15 mouse cellular contexts compared by ENCODE assay signal in the genomic region with DNA sequence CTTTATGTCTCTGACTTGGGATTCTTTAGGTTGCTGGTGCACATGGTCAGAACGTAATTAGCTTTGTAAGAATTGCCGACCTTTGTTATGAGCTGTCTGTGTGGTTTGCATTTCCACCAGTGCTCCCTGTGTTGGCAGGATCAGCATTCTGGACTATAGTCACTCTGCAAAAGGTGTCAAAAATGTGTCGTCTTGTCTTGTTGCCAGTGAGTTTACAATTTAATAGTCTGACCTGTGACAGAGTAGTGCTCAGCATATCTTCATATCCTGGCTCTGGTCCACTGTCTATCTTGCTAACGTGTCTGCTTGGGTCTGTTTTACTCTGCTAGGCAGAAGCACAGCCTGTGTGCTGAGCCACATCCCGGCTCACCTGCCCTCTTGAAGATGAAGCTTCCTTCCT.
"Had no signal": no experiment of that assay in that cellular context is flagged by ENCODE, and none has a peak within 500 bp of the region (broad histone marks: within the 10 kb centered on the region; RNA-seq: fewer than 3 reads in every experiment).

No protein-coding gene starts in this region.

- H3K4me3 ChIP-seq: limb, embryonic 13.5 days; liver, embryonic 12.5 days; lung, embryonic 15.5 days; midbrain, embryonic 12.5 days; neural tube, embryonic 13.5 days; stomach, embryonic 15.5 days had no signal

- DNase-seq: kidney, postnatal 14 days; left cerebral cortex, postnatal 4 days; lung, postnatal 14 days; retina, postnatal 1 day; right cerebral cortex, postnatal 4 days; spleen, adult 18-20 months; thymus, adult 2 months; thymus, postnatal 25 days had no signal

- H3K36me3 ChIP-seq: lung, embryonic 15.5 days; neural tube, embryonic 13.5 days had no signal

- H3K27ac ChIP-seq: limb, embryonic 13.5 days; liver, embryonic 12.5 days; lung, embryonic 15.5 days; midbrain, embryonic 12.5 days; neural tube, embryonic 13.5 days; stomach, embryonic 15.5 days had no signal

- ATAC-seq: liver, embryonic 12.5 days; midbrain, embryonic 16.5 days had no signal

- H3K9me3 ChIP-seq: limb, embryonic 13.5 days; liver, embryonic 12.5 days; lung, embryonic 15.5 days; midbrain, embryonic 12.5 days; neural tube, embryonic 13.5 days; stomach, embryonic 15.5 days had no signal

- H3K9ac ChIP-seq: limb, embryonic 13.5 days; liver, embryonic 12.5 days; lung, embryonic 15.5 days; midbrain, embryonic 12.5 days; neural tube, embryonic 13.5 days; stomach, embryonic 15.5 days had no signal

- H3K4me2 ChIP-seq: limb, embryonic 13.5 days; liver, embryonic 12.5 days; lung, embryonic 15.5 days; midbrain, embryonic 12.5 days; neural tube, embryonic 13.5 days; stomach, embryonic 15.5 days had no signal

- H3K27me3 ChIP-seq: limb, embryonic 13.5 days; liver, embryonic 12.5 days; lung, embryonic 15.5 days; midbrain, embryonic 12.5 days; neural tube, embryonic 13.5 days; stomach, embryonic 15.5 days had no signal
